Mouse (Mus musculus): ENCODE measurements around the gene Prlhr. TPM values are rescaled to one million over a fixed set of nuclear protein-coding genes. Genes with fewer than 3 reads are reported as not detected.

Prlhr gene
- polyA plus RNA-seq (2017; shearing (Covaris generic)) = not detected

DNA sequence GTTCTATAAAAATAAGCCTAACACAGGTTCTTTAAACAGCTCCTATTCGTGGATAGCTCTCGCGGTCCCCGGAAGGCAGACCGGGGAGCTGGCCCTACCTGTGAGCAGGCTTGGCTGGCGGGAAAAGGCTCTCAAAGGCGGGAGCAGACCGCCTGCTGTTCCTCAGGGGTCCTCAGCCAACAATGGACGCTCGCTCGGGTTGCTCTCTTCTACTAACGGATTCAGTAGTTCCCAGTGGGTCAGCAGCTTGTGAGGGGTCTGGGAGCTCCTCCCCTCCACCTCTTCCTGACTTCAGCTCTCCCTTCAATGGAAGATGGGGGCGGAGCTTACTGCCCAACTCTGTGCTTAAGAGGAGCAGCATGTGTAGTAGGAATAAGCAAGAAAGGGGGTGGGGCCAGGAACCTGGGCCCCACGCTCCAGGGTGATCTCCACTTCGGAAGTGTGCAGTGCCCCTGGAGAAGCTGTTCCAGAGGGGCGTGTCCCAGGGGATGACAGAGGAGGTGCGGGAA lies at the start of gene Prlhr:
Gene Prlhr (minus strand): TSS at position 51 of the 509 bp plus-strand sequence.

Other genes with a start within 250 kb of the Prlhr start
- 42.6 TPM for gene Fam204a, start 241.6 kb downstream of the Prlhr start, polyA plus RNA-seq (2017; shearing (Covaris generic))
- 14.2 TPM for gene Cacul1, start 112.7 kb upstream of the Prlhr start, polyA plus RNA-seq (2017; shearing (Covaris generic))

Measured in CD4-positive, CD25-positive, alpha-beta regulatory T cell, adult 9 weeks (primary cell).